Mouse (Mus musculus) heart, postnatal 36 days (tissue): ENCODE measurements around the gene Hmgcr. TPM values are rescaled to one million over a fixed set of nuclear protein-coding genes. Genes with fewer than 3 reads are reported as not detected.
"Not testable (repeated sequence)": the region's sequence is repeated elsewhere in the genome, so short reads cannot be mapped to it uniquely, and the experiment has no call there.

ENCODE experiments used
- DNase-seq, 2 experiments: peaks; one replicate each; pipeline ENCODE4 v3.0.0; 2021 to 2022
- intact Hi-C: fragments of 180-260 bp; cut with DNase I; formaldehyde crosslinking; loops from one replicate; pipeline ENCODE4 v1.15.1; 2025
- total RNA-seq, 2 experiments: library from RNA; stranded (reverse); gene quantifications; 2 replicates each; pipeline ENCODE4 v1.2.3; 2021

Gene Hmgcr
- total RNA-seq, 2 experiments from 2014 or later = 7.9 to 8.9 TPM

- no peak for DNase-seq
- intact Hi-C loops = no loop called here
These were observed 556 bp upstream of the Hmgcr start for GRCm38 (mm10) chr13:96671078-96671905.

GRCm38 (mm10) chr13:96670019-96670405, 724 bp downstream of the Hmgcr start:
- intact Hi-C loops = no loop called here
- no peak for DNase-seq

GRCm38 (mm10) chr13:96664419-96664974, 6.2 kb downstream of the Hmgcr start:
- intact Hi-C loops = no loop called here
- DNase-seq = no peak

GRCm38 (mm10) chr13:96663120-96663519, 7.6 kb downstream of the Hmgcr start:
- intact Hi-C loops, DNase-seq: not testable (repeated sequence)

GRCm38 (mm10) chr13:96660095-96660860, 10.5 kb downstream of the Hmgcr start:
- intact Hi-C loops = no loop called here
- DNase-seq = peak; percentile 6 to 11

GRCm38 (mm10) chr13:96658936-96659335, 11.8 kb downstream of the Hmgcr start:
- intact Hi-C loops = no loop called here

GRCm38 (mm10) chr13:96656673-96657072, 14.1 kb downstream of the Hmgcr start:
- DNase-seq = no peak
- intact Hi-C loops = no loop called here

More at GRCm38 (mm10) chr13:96658936-96659335, 11.8 kb downstream of the Hmgcr start:
- DNase-seq = no peak

GRCm38 (mm10) chr13:96653041-96653440, 17.7 kb downstream of the Hmgcr start:
- intact Hi-C loops = no loop called here
- no peak for DNase-seq

- DNase-seq = no peak
- intact Hi-C loops = no loop called here
These were observed 24.9 kb downstream of the Hmgcr start for GRCm38 (mm10) chr13:96645822-96646221.

GRCm38 (mm10) chr13:96644168-96644567, 26.6 kb downstream of the Hmgcr start:
- DNase-seq = no peak
- intact Hi-C loops = no loop called here

GRCm38 (mm10) chr13:96630396-96630795, 40.3 kb downstream of the Hmgcr start:
- DNase-seq = no peak
- intact Hi-C loops = no loop called here

GRCm38 (mm10) chr13:96620891-96621290, 49.8 kb downstream of the Hmgcr start:
- no peak for DNase-seq
- intact Hi-C loops = no loop called here

GRCm38 (mm10) chr13:96614615-96615014, 56.1 kb downstream of the Hmgcr start:
- no peak for DNase-seq
- intact Hi-C loops = no loop called here

- intact Hi-C loops = no loop called here
- no peak for DNase-seq
These were observed 66.5 kb downstream of the Hmgcr start for GRCm38 (mm10) chr13:96604242-96604641.

- no peak for DNase-seq
- intact Hi-C loops = loop anchor here (10.0 kb wide), 1 partner anchor 564 kb away; no protein-coding TSS in a partner anchor
These were observed 71.6 kb downstream of the Hmgcr start for GRCm38 (mm10) chr13:96599182-96599581.

Other genes with a start within 250 kb of the Hmgcr start
- gene Ankdd1b, start 199.7 kb downstream of the Hmgcr start, total RNA-seq = under 1 TPM; 0.42 to 0.57 TPM
- gene Gm17622, start 180.2 kb downstream of the Hmgcr start, total RNA-seq = not detected
- 1 to 10 TPM; 4.5 to 5.6 TPM for gene Polk, start 128.4 kb downstream of the Hmgcr start, total RNA-seq
- gene Col4a3bp, start 128.3 kb downstream of the Hmgcr start, total RNA-seq = 10 to 100 TPM; 38.9 to 39.8 TPM
- not detected for gene Ankrd31, start 77.3 kb upstream of the Hmgcr start, total RNA-seq